Mouse (Mus musculus) midbrain, embryonic 11.5 days (tissue): Measurements from ENCODE around the gene Inpp5d. TPM values are rescaled to one million over a fixed set of nuclear protein-coding genes. Genes with fewer than 3 reads are reported as not detected.

Source experiments
- ATAC-seq: fragments of 200-750 bp; cut with Nextera tagmentation; 2 replicates; pipeline ENCODE4 v1.8.0; 2017; ENCODE audit warnings: moderate TSS enrichment, moderate library complexity; ENCODE audit not compliant: low FRiP score
- DNase-seq: peaks from one replicate; pipeline ENCODE4 v3.0.0; 2015; ENCODE audit warnings: low spot score; ENCODE audit errors: missing footprints
- H3K27ac ChIP-seq: fragments of 300-500 bp; sonication (generic); 2 replicates; pipeline ENCODE4 v1.5.1; 2014; ENCODE audit warnings: low read depth, low read length
- H3K27me3 ChIP-seq: fragments of 300-500 bp; sonication (generic); 2 replicates; pipeline ENCODE4 v1.6.1; 2014; ENCODE audit warnings: mild to moderate bottlenecking, low read length, moderate library complexity, mixed read lengths; ENCODE audit not compliant: control insufficient read depth, insufficient read depth
- H3K36me3 ChIP-seq: fragments of 300-500 bp; sonication (generic); 2 replicates; pipeline ENCODE4 v1.6.1; 2014; ENCODE audit warnings: mild to moderate bottlenecking, low read length, moderate library complexity, mixed read lengths; ENCODE audit not compliant: control insufficient read depth, insufficient read depth
- H3K4me1 ChIP-seq: fragments of 300-500 bp; sonication (generic); 2 replicates; pipeline ENCODE4 v1.6.1; 2014; ENCODE audit warnings: low read length; ENCODE audit not compliant: control insufficient read depth, insufficient read depth
- H3K4me2 ChIP-seq: fragments of 300-500 bp; sonication (generic); 2 replicates; pipeline ENCODE4 v1.6.1; 2014; ENCODE audit warnings: mild to moderate bottlenecking, moderate library complexity
- H3K4me3 ChIP-seq: fragments of 300-500 bp; sonication (generic); 2 replicates; pipeline ENCODE4 v1.5.1; 2014; ENCODE audit warnings: low read depth, low read length
- H3K9ac ChIP-seq: fragments of 300-500 bp; sonication (generic); 2 replicates; pipeline ENCODE4 v1.6.1; 2014; ENCODE audit warnings: low read length
- H3K9me3 ChIP-seq: fragments of 300-500 bp; sonication (generic); 2 replicates; pipeline ENCODE4 v1.6.1; 2016; ENCODE audit warnings: low read length; ENCODE audit not compliant: control insufficient read depth
- WGBS: fragments of 180-500 bp; shearing (Covaris S2); extraction: QIAGEN DNeasy Blood & Tissue Kit; methylation state at CpG from one replicate; pipeline ENCODE4 v1.1.7; 2014; 5-methylcytosine and 5-hydroxymethylcytosine counted together
- polyA plus RNA-seq: library from polyadenylated mRNA; unstranded; fragments of >200 nt; fragmentation: Nextera tagmentation; extraction: Ambion mirVana; gene quantifications from 2 replicates; pipeline ENCODE4 v1.2.1, GENCODE M21; 2014

Inpp5d gene
- polyA plus RNA-seq, 1 experiment from 2014 or later: 4.8 TPM

- Histone ChIP-seq H3K4me1 (no peaks in the 10 kb centered on the region), H3K27ac (no peak overlapping the region), H3K9me3 (no peaks in the 10 kb centered on the region), H3K4me2 (no peak overlapping the region), H3K27me3 (no peaks in the 10 kb centered on the region), H3K4me3 (no peak overlapping the region), H3K36me3 (no peaks in the 10 kb centered on the region), H3K9ac (no peak overlapping the region)
- ATAC-seq: no peak
- 83% methylated on average over 1 of the region's 1 CpGs for WGBS
- no peak for DNase-seq
These were observed 27.7 kb downstream of the Inpp5d start for GRCm38 (mm10) chr1:87647820-87648219.

GRCm38 (mm10) chr1:87648657-87649056 is 28.5 kb downstream of the Inpp5d start:
- H3K9ac ChIP-seq: no peak overlapping the region
- no peak overlapping the region for H3K4me2 ChIP-seq
- DNase-seq: no peak
- no peak for ATAC-seq
- H3K9me3 ChIP-seq: no peaks in the 10 kb centered on the region
- WGBS: 74% methylated on average over 7 of the region's 7 CpGs
- no peak overlapping the region for H3K4me3 ChIP-seq
- H3K27me3 ChIP-seq: no peaks in the 10 kb centered on the region
- H3K27ac ChIP-seq: no peak overlapping the region
- no peaks in the 10 kb centered on the region for H3K36me3 ChIP-seq
- no peaks in the 10 kb centered on the region for H3K4me1 ChIP-seq

- H3K9ac ChIP-seq: no peak overlapping the region
- ATAC-seq: no peak
- H3K4me1 ChIP-seq: no peaks in the 10 kb centered on the region
- no peaks in the 10 kb centered on the region for H3K9me3 ChIP-seq
- no peaks in the 10 kb centered on the region for H3K27me3 ChIP-seq
- no peak overlapping the region for H3K4me2 ChIP-seq
- H3K4me3 ChIP-seq: no peak overlapping the region
- WGBS: 81% methylated on average over 4 of the region's 4 CpGs
- H3K36me3 ChIP-seq: no peaks in the 10 kb centered on the region
- DNase-seq: no peak
- H3K27ac ChIP-seq: no peak overlapping the region
These were observed 29.2 kb downstream of the Inpp5d start for GRCm38 (mm10) chr1:87649219-87649805.

- no peak overlapping the region for H3K9ac ChIP-seq
- no peaks in the 10 kb centered on the region for H3K27me3 ChIP-seq
- no peak for DNase-seq
- no peaks in the 10 kb centered on the region for H3K9me3 ChIP-seq
- H3K4me2 ChIP-seq: no peak overlapping the region
- H3K36me3 ChIP-seq: no peaks in the 10 kb centered on the region
- H3K4me3 ChIP-seq: no peak overlapping the region
- no peaks in the 10 kb centered on the region for H3K4me1 ChIP-seq
- no peak for ATAC-seq
- H3K27ac ChIP-seq: no peak overlapping the region
- WGBS: 89% methylated on average over 8 of the region's 8 CpGs
These were observed 29.9 kb downstream of the Inpp5d start for GRCm38 (mm10) chr1:87649958-87650474.

GRCm38 (mm10) chr1:87650611-87651079 is 30.5 kb downstream of the Inpp5d start:
- Histone ChIP-seq H3K27ac (no peak overlapping the region), H3K36me3 (no peaks in the 10 kb centered on the region), H3K4me3 (no peak overlapping the region), H3K27me3 (no peaks in the 10 kb centered on the region), H3K9ac (no peak overlapping the region), H3K4me2 (no peak overlapping the region), H3K9me3 (no peaks in the 10 kb centered on the region), H3K4me1 (no peaks in the 10 kb centered on the region)
- 82% methylated on average over 8 of the region's 8 CpGs for WGBS
- ATAC-seq (no peak), DNase-seq (no peak)

- ATAC-seq (no peak), DNase-seq (no peak)
- H3K27me3 ChIP-seq: no peaks in the 10 kb centered on the region
- H3K9me3 ChIP-seq: no peaks in the 10 kb centered on the region
- H3K36me3 ChIP-seq: no peaks in the 10 kb centered on the region
- H3K9ac ChIP-seq: no peak overlapping the region
- no peak overlapping the region for H3K27ac ChIP-seq
- no peak overlapping the region for H3K4me3 ChIP-seq
- WGBS: 84% methylated on average over 1 of the region's 1 CpGs
- no peak overlapping the region for H3K4me2 ChIP-seq
- no peaks in the 10 kb centered on the region for H3K4me1 ChIP-seq
These were observed 31.3 kb downstream of the Inpp5d start for GRCm38 (mm10) chr1:87651436-87651835.

GRCm38 (mm10) chr1:87655101-87655500 is 35.0 kb downstream of the Inpp5d start:
- Histone ChIP-seq H3K4me3 (no peak overlapping the region), H3K27me3 (no peaks in the 10 kb centered on the region), H3K36me3 (no peaks in the 10 kb centered on the region), H3K4me2 (no peak overlapping the region), H3K27ac (no peak overlapping the region), H3K9ac (no peak overlapping the region), H3K4me1 (peaks cover 3% of the 10 kb centered on the region), H3K9me3 (no peaks in the 10 kb centered on the region)
- DNase-seq (no peak), ATAC-seq (no peak)
- 67% methylated on average over 5 of the region's 5 CpGs for WGBS

- WGBS: 59% methylated on average over 3 of the region's 3 CpGs
- H3K36me3 ChIP-seq: no peaks in the 10 kb centered on the region
- H3K27ac ChIP-seq: no peak overlapping the region
- no peak overlapping the region for H3K4me3 ChIP-seq
- 0 out of 2 replicates have a peak, but pooled peaks have one; percentile 30 for ATAC-seq
- no peaks in the 10 kb centered on the region for H3K27me3 ChIP-seq
- no peak overlapping the region for H3K9ac ChIP-seq
- H3K4me2 ChIP-seq: no peak overlapping the region
- no peak for DNase-seq
- peaks cover 3% of the 10 kb centered on the region for H3K4me1 ChIP-seq
- no peaks in the 10 kb centered on the region for H3K9me3 ChIP-seq
These were observed 38.0 kb downstream of the Inpp5d start for GRCm38 (mm10) chr1:87658063-87658462.

GRCm38 (mm10) chr1:87658485-87658884 is 38.4 kb downstream of the Inpp5d start:
- no peaks in the 10 kb centered on the region for H3K9me3 ChIP-seq
- peaks cover 3% of the 10 kb centered on the region for H3K4me1 ChIP-seq
- no peak for ATAC-seq
- H3K27ac ChIP-seq: no peak overlapping the region
- H3K36me3 ChIP-seq: no peaks in the 10 kb centered on the region
- H3K4me2 ChIP-seq: no peak overlapping the region
- H3K4me3 ChIP-seq: no peak overlapping the region
- H3K27me3 ChIP-seq: no peaks in the 10 kb centered on the region
- WGBS: 91% methylated on average over 2 of the region's 2 CpGs
- H3K9ac ChIP-seq: no peak overlapping the region
- no peak for DNase-seq
